Mouse (Mus musculus) neutrophil, adult 83 days (primary cell): ENCODE data around the gene Olfr971. TPM values are rescaled to one million over a fixed set of nuclear protein-coding genes. Genes with fewer than 3 reads are reported as not detected.

Experiments
- total RNA-seq, 2 experiments: library from RNA; stranded (reverse); gene quantifications; one replicate each; pipeline ENCODE4 v1.2.4; 2023

Olfr971 gene
- not detected for total RNA-seq

GRCm38 (mm10) chr9:39836576-39836975 lies at the start of gene Olfr971:
Olfr971 (plus strand) TSS chr9:39836876.

DNA sequence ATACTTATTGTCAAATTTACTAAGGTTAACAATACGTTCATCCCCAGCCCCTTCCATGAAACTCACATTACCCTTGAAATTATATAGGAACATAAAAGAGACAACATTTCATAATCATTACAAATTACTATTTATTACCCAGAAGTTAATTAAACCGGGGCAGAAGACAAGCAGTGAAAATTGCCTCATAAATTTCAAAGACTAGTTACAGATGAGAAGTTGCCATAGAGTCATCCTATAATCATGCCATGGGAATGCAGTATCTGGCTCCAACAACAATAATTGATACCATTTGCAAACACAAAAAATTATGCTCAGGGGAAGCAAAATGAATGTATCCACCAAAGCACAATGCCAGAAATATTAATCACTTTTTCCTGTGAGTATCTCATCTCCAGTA lies 46.1 kb upstream of the Olfr971 start, which contains the start of gene Olfr969:
Olfr969 (plus strand) TSS at position 388 of the 400 bp plus-strand sequence.

GRCm38 (mm10) chr9:39808560-39808959 lies 28.1 kb upstream of the Olfr971 start, which contains the start of gene Olfr970:
Olfr970 (plus strand) TSS chr9:39808860.

GRCm38 (mm10) chr9:39866122-39866521 lies 29.4 kb downstream of the Olfr971 start, which contains the start of gene Olfr972:
Olfr972 (plus strand) TSS chr9:39866422.

Other genes starting within 250 kb of the Olfr971 start
- gene AW551984, start 232.5 kb upstream of the Olfr971 start, total RNA-seq, result under 1 TPM in 1 of 2 experiments, not detected in 1; 0.09 TPM
- gene Olfr148, start 226.2 kb upstream of the Olfr971 start, total RNA-seq, result not detected
- not detected for gene Olfr960, start 215.5 kb upstream of the Olfr971 start, total RNA-seq
- not detected for gene Olfr961, start 191.8 kb upstream of the Olfr971 start, total RNA-seq
- gene Olfr963, start 169.7 kb upstream of the Olfr971 start, total RNA-seq, result not detected
- gene Olfr149, start 129.8 kb upstream of the Olfr971 start, total RNA-seq, result not detected
- not detected for gene Olfr965, start 125.5 kb upstream of the Olfr971 start, total RNA-seq
- not detected for gene Olfr150, start 105.9 kb upstream of the Olfr971 start, total RNA-seq
- gene Olfr967, start 90.6 kb upstream of the Olfr971 start, total RNA-seq, result not detected
- gene Olfr968, start 53.6 kb upstream of the Olfr971 start, total RNA-seq, result not detected
- gene Olfr969, start 45.9 kb upstream of the Olfr971 start, total RNA-seq, result not detected
- not detected for gene Olfr970, start 28.0 kb upstream of the Olfr971 start, total RNA-seq
- not detected for gene Olfr972, start 29.5 kb downstream of the Olfr971 start, total RNA-seq
- not detected for gene Olfr229, start 70.5 kb downstream of the Olfr971 start, total RNA-seq
- not detected for gene Olfr974, start 100.6 kb downstream of the Olfr971 start, total RNA-seq
- gene Olfr975, start 115.2 kb downstream of the Olfr971 start, total RNA-seq, result not detected
- not detected for gene Olfr976, start 124.3 kb downstream of the Olfr971 start, total RNA-seq
- gene Olfr978, start 155.2 kb downstream of the Olfr971 start, total RNA-seq, result not detected
- not detected for gene Olfr979, start 166.6 kb downstream of the Olfr971 start, total RNA-seq
- gene Olfr980, start 172.7 kb downstream of the Olfr971 start, total RNA-seq, result not detected
- gene Olfr981, start 184.6 kb downstream of the Olfr971 start, total RNA-seq, result not detected
- not detected for gene Olfr982, start 237.0 kb downstream of the Olfr971 start, total RNA-seq